Mouse (Mus musculus): ENCODE data around the gene Fam228a. TPM values are rescaled to one million over a fixed set of nuclear protein-coding genes. Genes with fewer than 3 reads are reported as not detected.

The Fam228a gene
- total RNA-seq, 2 experiments from 2014 or later, result 0.19 to 0.27 TPM

Other genes with a start within 250 kb of the Fam228a start
- 10 to 100 TPM; 50.0 to 58.8 TPM for gene Itsn2, start 145.8 kb downstream of the Fam228a start, total RNA-seq (2021)
- not detected for gene Gm3625, start 145.5 kb downstream of the Fam228a start, total RNA-seq (2021)
- 1 to 10 TPM in 1 of 2 experiments, under 1 TPM in 1; 0.86 to 1.1 TPM for gene Pfn4, start 30.6 kb upstream of the Fam228a start, total RNA-seq (2021)
- gene Fam228b, start 30.8 kb upstream of the Fam228a start, total RNA-seq (2021), result 1 to 10 TPM; 3.3 to 6.1 TPM
- gene Sf3b6, start 79.1 kb upstream of the Fam228a start, total RNA-seq (2021), result 100 to 1,000 TPM in 1 of 2 experiments, 10 to 100 TPM in 1; 94.2 to 110 TPM
- gene Fkbp1b, start 103.2 kb upstream of the Fam228a start, total RNA-seq (2021), result 1 to 10 TPM; 4.4 to 7.7 TPM
- gene Wdcp, start 104.9 kb upstream of the Fam228a start, total RNA-seq (2021), result 1 to 10 TPM; 8.5 to 8.9 TPM
- gene Mfsd2b, start 135.9 kb upstream of the Fam228a start, total RNA-seq (2021), result under 1 TPM; 0.89 to 0.99 TPM
- gene Ubxn2a, start 169.3 kb upstream of the Fam228a start, total RNA-seq (2021), result 10 to 100 TPM; 56.2 to 65.5 TPM
- gene Atad2b, start 178.9 kb upstream of the Fam228a start, total RNA-seq (2021), result 10 to 100 TPM; 20.6 to 25.2 TPM

All from adrenal gland, adult 18-20 months (tissue).